Comparison of ENCODE assay signal across 15 mouse cellular contexts in genomic region chr7:29416906-29417305, GRCm38 (mm10).
DNase-seq lines count a peak whose midpoint lies in the region; ATAC-seq and TF ChIP-seq lines count a peak whose summit lies in the region.
"Had no signal": no experiment of that assay in that cellular context is flagged by ENCODE, and none has a peak within 500 bp of the region (broad histone marks: within the 10 kb centered on the region; RNA-seq: fewer than 3 reads in every experiment).

No protein-coding gene starts in this region.

- DNase-seq in adrenal gland, postnatal 10 days = peak; percentile 53
- DNase-seq in adrenal gland, adult 8-10 months = no peak
- DNase-seq in liver, embryonic 11.5 days (ENCODE audit: low spot score) = no peak
- peak; percentile 36 for DNase-seq in lung, embryonic 14.5 days
- peak; percentile 47 for DNase-seq in yolk sac, embryonic 10.5 days (ENCODE audit: low spot score)
- no peak for DNase-seq in cerebellum, adult 11-12 months
- DNase-seq: cerebellum, adult 9-10 months; heart, adult 2 months; kidney, adult 18-20 months; kidney, postnatal 4 days had no signal

- H3K9ac ChIP-seq in liver, embryonic 16.5 days (ENCODE audit: low read depth, low read length) = no peak overlapping the region
- no peak overlapping the region for H3K9ac ChIP-seq in liver, embryonic 11.5 days (ENCODE audit: low read depth, low read length)
- H3K9ac ChIP-seq in lung, embryonic 14.5 days = no peak overlapping the region
- H3K9ac ChIP-seq: embryonic facial prominence, embryonic 13.5 days; liver, embryonic 14.5 days had no signal

- no peak overlapping the region for H3K4me3 ChIP-seq in liver, embryonic 16.5 days (ENCODE audit: low read depth, low read length)
- H3K4me3 ChIP-seq in liver, embryonic 11.5 days (ENCODE audit: low read depth, low read length) = no peak overlapping the region
- no peak overlapping the region for H3K4me3 ChIP-seq in lung, embryonic 14.5 days (ENCODE audit: low read depth, low read length)
- H3K4me3 ChIP-seq: embryonic facial prominence, embryonic 13.5 days; heart, adult 2 months; hindbrain, embryonic 10.5 days had no signal

- H3K27me3 ChIP-seq in liver, embryonic 16.5 days (ENCODE audit: control insufficient read depth, insufficient read depth, low read depth, low read length) = no peaks in the 10 kb centered on the region
- no peaks in the 10 kb centered on the region for H3K27me3 ChIP-seq in liver, embryonic 11.5 days (replicated peaks; ENCODE audit: control insufficient read depth, insufficient read depth, low read length)
- no peaks in the 10 kb centered on the region for H3K27me3 ChIP-seq in lung, embryonic 14.5 days (ENCODE audit: insufficient read depth, low read length)
- H3K27me3 ChIP-seq: embryonic facial prominence, embryonic 13.5 days had no signal

- no peaks in the 10 kb centered on the region for H3K36me3 ChIP-seq in liver, embryonic 16.5 days (ENCODE audit: control insufficient read depth, insufficient read depth)
- no peaks in the 10 kb centered on the region for H3K36me3 ChIP-seq in liver, embryonic 11.5 days (ENCODE audit: control insufficient read depth, insufficient read depth, low read length)
- H3K36me3 ChIP-seq in lung, embryonic 14.5 days (ENCODE audit: insufficient read depth) = no peaks in the 10 kb centered on the region
- H3K36me3 ChIP-seq: embryonic facial prominence, embryonic 13.5 days; hindbrain, embryonic 10.5 days had no signal

- ATAC-seq in liver, embryonic 16.5 days (ENCODE audit: low read depth) = peak; percentile 51
- no peak for ATAC-seq in liver, embryonic 11.5 days (replicated peaks; ENCODE audit: low FRiP score)
- ATAC-seq in lung, embryonic 14.5 days (ENCODE audit: insufficient read depth) = no peak
- ATAC-seq in megakaryocyte, adult 5-6 weeks (ENCODE audit: poor library complexity, severe bottlenecking) = no peak

- H3K4me2 ChIP-seq in liver, embryonic 16.5 days (ENCODE audit: low read depth, low read length) = no peak overlapping the region
- H3K4me2 ChIP-seq in liver, embryonic 11.5 days = no peak overlapping the region
- no peak overlapping the region for H3K4me2 ChIP-seq in lung, embryonic 14.5 days
- H3K4me2 ChIP-seq: embryonic facial prominence, embryonic 13.5 days had no signal

- no peak for TF ChIP-seq CTCF in lung, embryonic 14.5 days (IDR thresholded peaks at IDR 0.05; ENCODE audit: low read depth)

- no peak overlapping the region for H3K27ac ChIP-seq in liver, embryonic 16.5 days (ENCODE audit: low read length)
- no peak overlapping the region for H3K27ac ChIP-seq in liver, embryonic 11.5 days (ENCODE audit: low read depth, low read length)
- peak overlapping the region; percentile 74; the same call in 1 of the 2 replicates for H3K27ac ChIP-seq in lung, embryonic 14.5 days (ENCODE audit: low read depth)
- H3K27ac ChIP-seq: embryonic facial prominence, embryonic 13.5 days; heart, adult 2 months; liver, embryonic 14.5 days had no signal

- H3K4me1 ChIP-seq in liver, embryonic 16.5 days (ENCODE audit: control insufficient read depth, low read depth, low read length) = no peaks in the 10 kb centered on the region; the same call in none of the 2 replicates
- 0 out of 2 replicates have a peak, but pooled peaks cover 10% of the 10 kb centered on the region for H3K4me1 ChIP-seq in liver, embryonic 11.5 days (replicated peaks; ENCODE audit: control insufficient read depth, insufficient read depth, low read length)
- H3K4me1 ChIP-seq in lung, embryonic 14.5 days (ENCODE audit: insufficient read depth) = peaks cover 25% of the 10 kb centered on the region

- 35% methylated on average over 2 of the region's 2 CpGs for WGBS in liver, embryonic 16.5 days (ENCODE audit: insufficient replicate concordance)
- WGBS in liver, embryonic 11.5 days = 48% methylated on average over 2 of the region's 2 CpGs
- WGBS in lung, embryonic 14.5 days = 36% methylated on average over 2 of the region's 2 CpGs

- H3K9me3 ChIP-seq in liver, embryonic 16.5 days (replicated peaks; ENCODE audit: control insufficient read depth, low read length) = no peaks in the 10 kb centered on the region
- no peaks in the 10 kb centered on the region for H3K9me3 ChIP-seq in liver, embryonic 11.5 days (ENCODE audit: control insufficient read depth, low read length)
- no peaks in the 10 kb centered on the region for H3K9me3 ChIP-seq in lung, embryonic 14.5 days (ENCODE audit: low read depth, low read length)
- H3K9me3 ChIP-seq: embryonic facial prominence, embryonic 13.5 days; hindbrain, embryonic 10.5 days had no signal

Comparison
In these comparisons a context has a peak if more than half of its experiments do, and no peak if none do; other contexts are left out.
1. DNase-seq: peak in adrenal gland, postnatal 10 days (single experiment), lung, embryonic 14.5 days (single experiment) and yolk sac, embryonic 10.5 days (single experiment); none in adrenal gland, adult 8-10 months (single experiment), liver, embryonic 11.5 days (single experiment) and cerebellum, adult 11-12 months (single experiment).